10 mouse cellular contexts compared by ENCODE assay signal in genomic region chr9:90242855-90243254, GRCm38 (mm10). TPM values are rescaled to one million over a fixed set of nuclear protein-coding genes. Genes with fewer than 3 reads are reported as not detected.
A peak's percentile ranks its signal among the peaks of the same experiment; 100 is the strongest.
DNase-seq lines count a peak whose midpoint lies in the region; ATAC-seq and TF ChIP-seq lines count a peak whose summit lies in the region.
"Had no signal": no experiment of that assay in that cellular context is flagged by ENCODE, and none has a peak within 500 bp of the region (broad histone marks: within the 10 kb centered on the region; RNA-seq: fewer than 3 reads in every experiment).

No protein-coding gene starts in this region.

- DNase-seq in heart, adult 11 months: peak; percentile 94
- no peak for DNase-seq in heart, adult 18-20 months
- DNase-seq in adrenal gland, postnatal 36 days: peak; percentile 39 to 66
- DNase-seq in lung, embryonic 14.5 days: peak; percentile 7
- DNase-seq in left cerebral cortex, postnatal 10 days (ENCODE audit: extremely low spot score in 1 of 2, low spot score in 2 of 2): no peak
- DNase-seq in kidney, adult 8-10 months: no peak

- intact Hi-C loops in left cerebral cortex, postnatal 10 days (cut with DNase I): no loop called here

- TF ChIP-seq CTCF in lung, embryonic 14.5 days (IDR thresholded peaks at IDR 0.05; ENCODE audit: low read depth): no peak

- H3K36me3 ChIP-seq in lung, embryonic 14.5 days (ENCODE audit: insufficient read depth): peaks cover 42% of the 10 kb centered on the region
- peaks cover 7% of the 10 kb centered on the region; the same call in 1 of the 2 replicates for H3K36me3 ChIP-seq in stomach, embryonic 15.5 days
- no peaks in the 10 kb centered on the region for H3K36me3 ChIP-seq in heart, embryonic 11.5 days (ENCODE audit: control insufficient read depth, insufficient read depth, low read length)
- H3K36me3 ChIP-seq: G1E had no signal

- no peak; the same call in 1 of the 2 replicates for ATAC-seq in lung, embryonic 14.5 days (ENCODE audit: insufficient read depth)
- ATAC-seq in stomach, embryonic 15.5 days (ENCODE audit: insufficient read depth, low FRiP score, low read depth): peak; percentile 31; the same call in 1 of the 2 replicates
- ATAC-seq in heart, embryonic 11.5 days (replicated peaks; ENCODE audit: insufficient number of reproducible peaks, low FRiP score, low TSS enrichment): no peak

- no peak overlapping the region for H3K27ac ChIP-seq in lung, embryonic 14.5 days (ENCODE audit: low read depth)
- no peak overlapping the region for H3K27ac ChIP-seq in stomach, embryonic 15.5 days
- H3K27ac ChIP-seq in heart, embryonic 11.5 days (ENCODE audit: low read depth, low read length): no peak overlapping the region
- H3K27ac ChIP-seq: midbrain, embryonic 12.5 days had no signal

- H3K4me1 ChIP-seq in lung, embryonic 14.5 days (ENCODE audit: insufficient read depth): 0 out of 2 replicates have a peak, but pooled peaks cover 2% of the 10 kb centered on the region
- H3K4me1 ChIP-seq in stomach, embryonic 15.5 days: no peaks in the 10 kb centered on the region
- peaks cover 24% of the 10 kb centered on the region for H3K4me1 ChIP-seq in heart, embryonic 11.5 days (ENCODE audit: control insufficient read depth, insufficient read depth, low read length)
- H3K4me1 ChIP-seq: midbrain, embryonic 12.5 days had no signal

- H3K4me3 ChIP-seq in lung, embryonic 14.5 days (ENCODE audit: low read depth, low read length): no peak overlapping the region
- no peak overlapping the region for H3K4me3 ChIP-seq in stomach, embryonic 15.5 days (replicated peaks)
- H3K4me3 ChIP-seq in heart, embryonic 11.5 days (ENCODE audit: low read depth, low read length): no peak overlapping the region
- H3K4me3 ChIP-seq: midbrain, embryonic 12.5 days had no signal

- H3K9ac ChIP-seq in lung, embryonic 14.5 days: no peak overlapping the region
- H3K9ac ChIP-seq in stomach, embryonic 15.5 days: no peak overlapping the region
- H3K9ac ChIP-seq in heart, embryonic 11.5 days (ENCODE audit: low read depth, low read length): no peak overlapping the region
- H3K9ac ChIP-seq: midbrain, embryonic 12.5 days had no signal

- H3K9me3 ChIP-seq in lung, embryonic 14.5 days (ENCODE audit: low read depth, low read length): no peaks in the 10 kb centered on the region
- H3K9me3 ChIP-seq in stomach, embryonic 15.5 days: no peaks in the 10 kb centered on the region
- no peaks in the 10 kb centered on the region for H3K9me3 ChIP-seq in heart, embryonic 11.5 days (replicated peaks; ENCODE audit: control insufficient read depth, low read length)
- H3K9me3 ChIP-seq: midbrain, embryonic 12.5 days had no signal

- H3K4me2 ChIP-seq in lung, embryonic 14.5 days: no peak overlapping the region
- no peak overlapping the region for H3K4me2 ChIP-seq in stomach, embryonic 15.5 days
- H3K4me2 ChIP-seq in heart, embryonic 11.5 days: no peak overlapping the region
- H3K4me2 ChIP-seq: midbrain, embryonic 12.5 days had no signal

- 69% methylated on average over 7 of the region's 7 CpGs for WGBS in lung, embryonic 14.5 days
- WGBS in stomach, embryonic 15.5 days: 68% methylated on average over 7 of the region's 7 CpGs
- 75% methylated on average over 7 of the region's 7 CpGs for WGBS in heart, embryonic 11.5 days (ENCODE audit: insufficient replicate concordance)

- H3K27me3 ChIP-seq in lung, embryonic 14.5 days (ENCODE audit: insufficient read depth, low read length): no peaks in the 10 kb centered on the region
- H3K27me3 ChIP-seq in stomach, embryonic 15.5 days (replicated peaks): no peaks in the 10 kb centered on the region
- H3K27me3 ChIP-seq in heart, embryonic 11.5 days (ENCODE audit: control insufficient read depth, insufficient read depth, low read length): no peaks in the 10 kb centered on the region
- H3K27me3 ChIP-seq: midbrain, embryonic 12.5 days had no signal

RNA-seq across cellular contexts. Expression of gene Tbc1d2b, which starts 27.7 kb away (rescaled TPM):
- total RNA-seq in heart, adult 18-20 months (2021): 10 to 100 TPM in 1 of 2 experiments, 1 to 10 TPM in 1; 8.3 to 10.1 TPM
- total RNA-seq in adrenal gland, postnatal 36 days (2021): 10 to 100 TPM; 36.0 to 41.1 TPM
- 29.9 and 30.7 TPM in 2 replicates for polyA plus RNA-seq in lung, embryonic 14.5 days (2014; fragmentation: Nextera tagmentation; extraction: Ambion mirVana)
- 17.1 and 17.8 TPM in 2 replicates for polyA plus RNA-seq in stomach, embryonic 15.5 days (2015; fragmentation: Nextera tagmentation; extraction: Ambion mirVana)
- polyA plus RNA-seq in heart, embryonic 11.5 days (2014; fragmentation: Nextera tagmentation; extraction: Ambion mirVana): 6.3 and 6.7 TPM in 2 replicates
- 10 to 100 TPM; 15.0 to 15.8 TPM for total RNA-seq in left cerebral cortex, postnatal 10 days (2021)

Comparison
In these comparisons a context has a peak if more than half of its experiments do, and no peak if none do; other contexts are left out.
1. DNase-seq: peak in heart, adult 11 months (single experiment), adrenal gland, postnatal 36 days (2 of 2) and lung, embryonic 14.5 days (single experiment); none in heart, adult 18-20 months (0 of 2), left cerebral cortex, postnatal 10 days (0 of 2) and kidney, adult 8-10 months (0 of 2).